ENCODE assay signal across 30 mouse cellular contexts in the genomic region with DNA sequence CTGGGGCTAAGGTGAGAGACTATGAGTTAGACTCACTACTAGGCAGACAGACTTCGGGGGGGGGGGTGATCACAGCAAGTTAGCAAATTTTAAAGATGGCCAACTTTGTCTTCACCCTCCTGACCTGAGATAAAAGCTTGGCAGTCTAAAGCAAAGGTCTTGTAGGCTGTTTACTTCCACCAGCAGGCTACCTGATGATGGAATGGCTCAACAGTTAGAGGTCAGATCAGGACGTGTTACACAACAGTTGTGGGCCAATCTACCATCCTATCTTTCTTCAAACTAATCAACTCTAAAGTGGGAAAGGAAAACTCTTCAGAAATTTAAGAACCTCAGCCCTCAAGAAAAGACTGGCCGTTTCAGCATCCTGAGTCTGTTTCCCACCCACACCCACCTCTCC. TPM values are rescaled to one million over a fixed set of nuclear protein-coding genes. Genes with fewer than 3 reads are reported as not detected.
DNase-seq lines count a peak whose midpoint lies in the region; ATAC-seq and TF ChIP-seq lines count a peak whose summit lies in the region.
"Had no signal": no experiment of that assay in that cellular context is flagged by ENCODE, and none has a peak within 500 bp of the region (broad histone marks: within the 10 kb centered on the region; RNA-seq: fewer than 3 reads in every experiment).

No protein-coding gene starts in this region.

- H3K9ac ChIP-seq in liver, adult 2 months (ENCODE audit: low read depth, low read length), result no peak overlapping the region
- H3K9ac ChIP-seq in liver, embryonic 12.5 days, result no peak overlapping the region
- H3K9ac ChIP-seq: embryonic facial prominence, embryonic 15.5 days; hindbrain, embryonic 13.5 days had no signal

- H3K79me2 ChIP-seq in liver, adult 2 months (ENCODE audit: control insufficient read depth, insufficient read depth, low read length), result no peaks in the 10 kb centered on the region

- TF ChIP-seq CTCF in liver, adult 2 months (IDR thresholded peaks at IDR 0.05; ENCODE audit: low read depth, low read length), result no peak

- no peaks in the 10 kb centered on the region for H3K9me3 ChIP-seq in liver, embryonic 12.5 days (replicated peaks)
- H3K9me3 ChIP-seq: embryonic facial prominence, embryonic 15.5 days; forebrain, embryonic 10.5 days; heart, embryonic 10.5 days; hindbrain, embryonic 13.5 days had no signal

- intact Hi-C loops in heart, postnatal 14 days (cut with DNase I), result no loop called here

- H3K27ac ChIP-seq in liver, adult 2 months (replicated peaks; ENCODE audit: insufficient read depth, low read depth, low read length), result peak overlapping the region; percentile 91
- H3K27ac ChIP-seq in liver, embryonic 12.5 days, result no peak overlapping the region
- H3K27ac ChIP-seq: embryonic facial prominence, embryonic 15.5 days; hindbrain, embryonic 13.5 days; hindbrain, postnatal 0 days had no signal

- H3K4me1 ChIP-seq in liver, adult 2 months (ENCODE audit: control insufficient read depth, insufficient read depth, low read length), result peaks cover 30% of the 10 kb centered on the region
- no peaks in the 10 kb centered on the region for H3K4me1 ChIP-seq in liver, embryonic 12.5 days
- H3K4me1 ChIP-seq: embryonic facial prominence, embryonic 15.5 days had no signal

- no peaks in the 10 kb centered on the region for H3K27me3 ChIP-seq in liver, adult 2 months (ENCODE audit: control insufficient read depth, insufficient read depth, low read length)
- peaks cover 4% of the 10 kb centered on the region; the same call in 1 of the 2 replicates for H3K27me3 ChIP-seq in liver, embryonic 12.5 days (replicated peaks)
- H3K27me3 ChIP-seq: CH12.LX; embryonic facial prominence, embryonic 15.5 days; hindbrain, embryonic 13.5 days; Patski had no signal

- DNase-seq in liver, adult 2 months (ENCODE audit: extremely low read depth, low read depth, low spot score), result peak; percentile 95
- peak; percentile 31 for DNase-seq in lung, postnatal 36 days
- DNase-seq in lung, postnatal 25 days (ENCODE audit: low spot score), result no peak
- DNase-seq in kidney, postnatal 14 days, result no peak
- no peak for DNase-seq in heart, postnatal 14 days
- DNase-seq: adrenal gland, postnatal 14 days; cerebellum, adult 18-20 months; cerebellum, adult 9-11 months; cerebellum, postnatal 36 days; gastrocnemius, postnatal 36 days; heart, adult 18-20 months; heart, postnatal 10 days had no signal

- H3K36me3 ChIP-seq in liver, adult 2 months (ENCODE audit: control insufficient read depth, insufficient read depth, low read length), result no peaks in the 10 kb centered on the region
- no peaks in the 10 kb centered on the region for H3K36me3 ChIP-seq in liver, embryonic 12.5 days
- H3K36me3 ChIP-seq: embryonic facial prominence, embryonic 15.5 days; forebrain, embryonic 10.5 days; heart, embryonic 10.5 days; hindbrain, embryonic 13.5 days had no signal

- WGBS in liver, adult 2 months, result 27% methylated on average over 3 of the region's 3 CpGs
- 42% methylated on average over 3 of the region's 3 CpGs for WGBS in liver, embryonic 12.5 days (ENCODE audit: insufficient replicate concordance)

- no peak overlapping the region for H3K4me3 ChIP-seq in liver, adult 2 months (ENCODE audit: insufficient read depth, low read depth, low read length)
- no peak overlapping the region for H3K4me3 ChIP-seq in liver, embryonic 12.5 days
- H3K4me3 ChIP-seq: embryonic facial prominence, embryonic 15.5 days; erythroblast, embryonic 14.5 days; forebrain, embryonic 10.5 days; heart, embryonic 10.5 days; hindbrain, embryonic 13.5 days had no signal

- no peak overlapping the region for H3K4me2 ChIP-seq in liver, embryonic 12.5 days
- H3K4me2 ChIP-seq: embryonic facial prominence, embryonic 15.5 days; hindbrain, embryonic 13.5 days had no signal

- no peak for TF ChIP-seq POLR2A in liver, adult 2 months (IDR thresholded peaks at IDR 0.05; ENCODE audit: extremely low read depth, insufficient read depth, low read length)

- ATAC-seq in liver, embryonic 12.5 days, result no peak
- peak; percentile 66 for ATAC-seq in megakaryocyte, adult 5-6 weeks (ENCODE audit: poor library complexity, severe bottlenecking)
- ATAC-seq: activated CD4-positive, CD25-positive, alpha-beta regulatory T cell, adult 4 months; forebrain, embryonic 14.5 days; hindbrain, postnatal 0 days; Patski had no signal

RNA-seq across cellular contexts. Expression of a gene that starts 9.6 kb away (rescaled TPM):
- total RNA-seq in liver, adult 2 months (2014; rRNA removed), result not detected in 2 replicates
- not detected in 2 replicates for polyA plus RNA-seq in liver, adult 2 months (2012; rRNA removed)
- not detected in 2 replicates for polyA plus RNA-seq in liver, embryonic 12.5 days (2016; fragmentation: Nextera tagmentation; extraction: Ambion mirVana)
- total RNA-seq in megakaryocyte, adult 5-6 weeks (2015), result not detected in 2 replicates
- not detected in 2 replicates for total RNA-seq in megakaryocyte, adult 5-6 weeks (2017)
- not detected for total RNA-seq in heart, postnatal 14 days (2021)
- total RNA-seq: adrenal gland, adult 18-20 months; adrenal gland, postnatal 14 days; CH12.LX; gastrocnemius, adult 8-10 months; gastrocnemius, postnatal 36 days; heart, adult 18-20 months; heart, postnatal 10 days; hematopoietic stem cell, adult 5-6 weeks; hindbrain, postnatal 0 days had no signal
- polyA plus RNA-seq: activated CD4-positive, CD25-positive, alpha-beta regulatory T cell, adult 4 months; C2C12; embryonic facial prominence, embryonic 11.5 days; embryonic facial prominence, embryonic 15.5 days; erythroblast, embryonic 14.5 days; forebrain, embryonic 10.5 days; forebrain, embryonic 14.5 days; heart, embryonic 10.5 days; heart, embryonic 14.5 days; hindbrain, embryonic 13.5 days; hindbrain, postnatal 0 days; Patski had no signal

RNA-seq across cellular contexts. Expression of a gene that starts 43.1 kb away (rescaled TPM):
- 5.1 and 6.4 TPM in 2 replicates for total RNA-seq in liver, adult 2 months (2014; rRNA removed)
- polyA plus RNA-seq in liver, adult 2 months (2012; rRNA removed), result 2.3 and 2.7 TPM in 2 replicates
- 0.42 and 0.43 TPM in 2 replicates for polyA plus RNA-seq in liver, embryonic 12.5 days (2016; fragmentation: Nextera tagmentation; extraction: Ambion mirVana)
- total RNA-seq in megakaryocyte, adult 5-6 weeks (2015), result 0.89 TPM in 1 of 2 replicates, not detected in the other
- 2.6 TPM in 1 of 2 replicates, not detected in the other for total RNA-seq in megakaryocyte, adult 5-6 weeks (2017)
- 10 to 100 TPM; 16.8 to 19.5 TPM for total RNA-seq in heart, postnatal 14 days (2021)
- polyA plus RNA-seq: activated CD4-positive, CD25-positive, alpha-beta regulatory T cell, adult 4 months; erythroblast, embryonic 14.5 days had no signal

Comparison
In these comparisons a context has a peak if more than half of its experiments do, and no peak if none do; other contexts are left out.
1. DNase-seq: peak in liver, adult 2 months (single experiment) and lung, postnatal 36 days (single experiment); none in lung, postnatal 25 days (single experiment), kidney, postnatal 14 days (single experiment) and heart, postnatal 14 days (0 of 2).